Mouse (Mus musculus): ENCODE data around the gene Zbtb8a.

- TF ChIP-seq CTCF (IDR thresholded peaks at IDR 0.05; ENCODE audit: low read depth) (no peak), EP300 (IDR thresholded peaks at IDR 0.05; ENCODE audit: low read depth) (no peak)
Measured at GRCm38 (mm10) chr4:129307936-129308335, 70.0 kb downstream of the Zbtb8a start.

Data from heart, postnatal 0 days (tissue).